Mouse (Mus musculus): Measurements from ENCODE around the gene Pfkm. TPM values are rescaled to one million over a fixed set of nuclear protein-coding genes. Genes with fewer than 3 reads are reported as not detected.

Gene Pfkm
- polyA plus RNA-seq, 1 experiment: 4.8 TPM

DNA sequence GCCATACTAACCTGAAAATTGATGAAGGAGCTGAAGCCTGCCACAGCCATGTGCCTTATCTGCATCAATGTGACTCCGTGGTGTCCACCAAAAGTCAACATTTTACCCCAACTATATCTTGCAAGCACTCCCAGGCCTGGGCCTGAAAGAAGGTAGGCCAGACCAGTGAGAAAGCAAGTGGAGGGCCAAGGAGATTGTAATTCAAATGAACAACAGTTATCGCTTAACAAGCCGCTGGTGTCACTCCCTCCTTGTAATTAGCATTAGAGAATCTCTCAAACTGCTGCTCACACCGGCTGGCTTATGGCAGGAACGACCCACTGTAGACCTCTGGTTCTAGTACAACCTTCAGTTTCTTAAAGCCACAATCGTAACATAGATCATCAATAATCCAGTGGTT, 15.5 kb upstream of the Pfkm start:
- Histone ChIP-seq H3K4me1 (ENCODE audit: control insufficient read depth, insufficient read depth, insufficient read length, low read length) (no peaks in the 10 kb centered on the region), H3K27ac (ENCODE audit: insufficient read depth, low read depth, low read length) (no peak overlapping the region), H3K36me3 (ENCODE audit: control insufficient read depth, insufficient read depth, low read length) (peaks cover 54% of the 10 kb centered on the region), H3K4me3 (ENCODE audit: low read depth, low read length) (no peak overlapping the region), H3K27me3 (ENCODE audit: control insufficient read depth, insufficient read depth, low read length) (no peaks in the 10 kb centered on the region)
- TF ChIP-seq CTCF (IDR thresholded peaks at IDR 0.05; ENCODE audit: extremely low read depth, insufficient read length, insufficient replicate concordance, low read depth, low read length) (no peak), POLR2A (IDR thresholded peaks at IDR 0.05; ENCODE audit: low read depth, low read length) (no peak)
- WGBS: 92% methylated on average over 6 of the region's 6 CpGs

DNA sequence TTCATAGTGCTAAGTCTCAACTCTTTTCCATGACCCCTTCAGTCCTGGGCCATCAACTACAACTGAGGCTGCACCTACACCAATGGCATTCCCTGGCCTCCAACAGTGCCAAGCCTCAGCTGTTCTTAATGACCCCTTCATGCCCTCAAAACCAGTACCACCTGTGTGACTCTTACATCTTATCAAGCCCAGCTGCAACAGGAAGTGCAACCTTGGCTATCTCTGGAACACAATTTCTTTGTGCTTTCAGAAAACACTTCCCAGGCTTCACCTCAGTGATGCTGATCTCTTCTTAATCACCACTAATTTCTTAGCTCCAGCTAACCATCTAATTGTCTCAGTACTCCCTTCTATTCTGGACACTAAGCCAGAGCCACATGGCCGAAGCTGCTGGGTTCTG, 3.5 kb upstream of the Pfkm start:
- Histone ChIP-seq H3K36me3 (ENCODE audit: control insufficient read depth, insufficient read depth, low read length) (peaks cover 14% of the 10 kb centered on the region), H3K4me3 (ENCODE audit: low read depth, low read length) (no peak overlapping the region), H3K4me1 (ENCODE audit: control insufficient read depth, insufficient read depth, insufficient read length, low read length) (no peaks in the 10 kb centered on the region), H3K27me3 (ENCODE audit: control insufficient read depth, insufficient read depth, low read length) (no peaks in the 10 kb centered on the region), H3K27ac (ENCODE audit: insufficient read depth, low read depth, low read length) (peak overlapping the region; percentile 24; the same call in 1 of the 2 replicates)
- WGBS: 63% methylated on average over 1 of the region's 1 CpGs
- TF ChIP-seq CTCF (IDR thresholded peaks at IDR 0.05; ENCODE audit: extremely low read depth, insufficient read length, insufficient replicate concordance, low read depth, low read length): no peak

DNA sequence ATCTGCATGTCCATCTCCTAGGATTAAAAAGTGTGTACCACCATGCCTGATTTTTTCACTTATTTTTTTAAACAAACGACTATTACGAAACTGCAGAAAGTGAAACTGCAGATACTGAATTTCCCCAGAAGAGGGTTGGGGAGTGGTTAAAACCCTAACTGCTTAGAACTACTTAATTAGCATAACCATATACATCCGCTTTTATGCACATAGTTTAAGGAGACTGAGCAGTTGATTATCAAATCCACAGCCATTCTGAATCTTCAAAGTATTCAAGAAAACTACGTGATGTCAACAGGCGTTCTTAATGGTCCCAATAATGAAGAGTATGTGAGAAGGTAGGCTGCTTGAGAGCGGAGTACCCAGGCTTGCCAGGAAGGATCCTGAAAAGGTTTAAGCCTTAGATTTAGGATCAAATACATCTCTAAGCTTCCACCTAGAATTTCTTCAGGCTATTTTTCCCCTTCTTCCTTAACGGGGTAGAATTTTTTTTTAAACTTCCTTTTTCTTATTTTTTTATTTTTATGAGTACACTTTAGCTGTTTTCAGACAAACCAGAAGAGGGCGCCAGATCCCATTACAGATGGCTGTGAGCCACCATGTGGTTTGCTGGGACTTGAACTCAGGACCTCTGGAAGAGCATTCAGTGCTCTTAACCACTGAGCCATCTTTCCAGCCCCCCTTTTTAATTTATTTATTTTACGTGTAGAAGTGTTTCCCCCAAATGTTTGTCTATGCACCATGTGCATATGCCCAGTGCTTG, 2.8 kb upstream of the Pfkm start:
- peaks cover 10% of the 10 kb centered on the region for H3K36me3 ChIP-seq (ENCODE audit: control insufficient read depth, insufficient read depth, low read length)
- WGBS: 52% methylated on average over 9 of the region's 9 CpGs
- no peak for TF ChIP-seq POLR2A (IDR thresholded peaks at IDR 0.05; ENCODE audit: low read depth, low read length)
- peak; percentile 64; the same call in 1 of the 2 replicates for TF ChIP-seq CTCF (IDR thresholded peaks at IDR 0.05; ENCODE audit: extremely low read depth, insufficient read length, insufficient replicate concordance, low read depth, low read length)
- no peaks in the 10 kb centered on the region for H3K27me3 ChIP-seq (ENCODE audit: control insufficient read depth, insufficient read depth, low read length)
- H3K4me1 ChIP-seq (ENCODE audit: control insufficient read depth, insufficient read depth, insufficient read length, low read length): no peaks in the 10 kb centered on the region
- H3K4me3 ChIP-seq (ENCODE audit: low read depth, low read length): no peak overlapping the region
- H3K27ac ChIP-seq (ENCODE audit: insufficient read depth, low read depth, low read length): peak overlapping the region; percentile 47; the same call in 1 of the 2 replicates

DNA sequence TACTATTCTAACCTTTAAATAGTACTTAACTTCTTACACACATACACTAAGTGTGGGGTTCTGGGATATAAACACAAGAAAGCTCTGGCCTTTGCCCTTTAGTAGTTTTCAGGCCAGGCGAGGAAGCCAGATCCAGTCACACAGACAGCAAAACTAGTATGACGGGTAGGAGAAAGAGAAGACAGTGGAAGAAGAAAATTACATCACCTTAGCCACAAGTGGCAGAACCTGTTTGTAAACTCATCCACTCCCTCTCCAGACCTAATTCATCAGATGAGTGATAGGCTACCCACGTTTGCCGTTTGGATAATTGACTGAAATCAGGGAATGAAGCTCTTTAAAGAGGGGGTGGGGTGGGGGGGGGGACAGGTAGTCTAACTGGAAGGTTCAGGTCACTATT, 548 bp upstream of the Pfkm start:
- Histone ChIP-seq H3K27me3 (ENCODE audit: control insufficient read depth, insufficient read depth, low read length) (no peaks in the 10 kb centered on the region), H3K4me1 (ENCODE audit: control insufficient read depth, insufficient read depth, insufficient read length, low read length) (no peaks in the 10 kb centered on the region), H3K4me3 (ENCODE audit: low read depth, low read length) (no peak overlapping the region), H3K36me3 (ENCODE audit: control insufficient read depth, insufficient read depth, low read length) (no peaks in the 10 kb centered on the region), H3K27ac (ENCODE audit: insufficient read depth, low read depth, low read length) (no peak overlapping the region)
- WGBS: 3% methylated on average over 4 of the region's 4 CpGs
- TF ChIP-seq POLR2A (IDR thresholded peaks at IDR 0.05; ENCODE audit: low read depth, low read length) (no peak), CTCF (IDR thresholded peaks at IDR 0.05; ENCODE audit: extremely low read depth, insufficient read length, insufficient replicate concordance, low read depth, low read length) (no peak)

DNA sequence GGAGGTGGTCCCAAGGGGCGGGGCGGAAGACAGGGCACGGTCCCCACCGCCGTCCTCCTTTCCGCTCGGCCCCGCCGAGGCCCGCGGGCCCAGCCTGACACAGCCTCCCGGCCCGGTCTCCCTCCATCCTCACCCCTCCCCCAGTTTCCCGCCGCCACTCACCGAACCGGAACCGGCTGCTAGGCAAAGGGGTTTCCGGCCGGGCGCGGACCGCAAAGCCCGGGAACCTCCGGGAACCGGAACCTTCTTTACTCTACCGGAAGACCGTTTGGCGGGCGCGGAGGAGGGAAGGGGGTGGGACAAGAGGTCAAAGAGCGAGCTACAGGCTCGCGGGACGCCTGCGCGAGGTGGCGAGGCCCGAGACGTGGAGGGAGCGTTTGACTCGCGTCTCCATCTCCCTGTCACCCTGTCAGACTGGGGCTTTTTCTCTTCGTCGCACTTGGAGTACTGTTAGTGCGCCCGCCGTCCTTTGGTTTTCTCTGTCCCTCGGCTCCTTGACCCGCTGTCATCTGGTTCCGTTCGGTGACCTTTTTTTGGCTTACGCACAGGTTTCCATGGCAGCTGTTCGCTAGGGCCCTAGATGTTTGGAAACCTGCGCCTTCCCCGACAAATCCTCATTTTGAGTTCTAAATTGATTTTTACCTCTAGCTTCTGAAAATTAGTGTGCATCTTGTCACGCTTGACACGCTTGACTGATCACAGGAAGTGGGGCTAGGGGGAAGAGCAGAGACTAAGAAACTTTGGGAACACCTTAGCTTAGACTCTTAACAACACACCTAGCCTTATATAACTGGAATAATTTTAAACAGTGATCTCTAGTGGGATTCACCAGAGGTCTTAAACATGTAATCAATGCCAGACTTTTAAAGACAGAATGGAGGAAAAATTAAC, 977 bp downstream of the Pfkm start, which contains the start of gene Senp1:
Senp1 (minus strand) TSS at position 624 of the 891 bp plus-strand sequence.
- Histone ChIP-seq H3K27me3 (ENCODE audit: control insufficient read depth, insufficient read depth, low read length) (no peaks in the 10 kb centered on the region), H3K4me1 (ENCODE audit: control insufficient read depth, insufficient read depth, insufficient read length, low read length) (no peaks in the 10 kb centered on the region), H3K4me3 (ENCODE audit: low read depth, low read length) (peak within 1 kb of the TSS; percentile 95), H3K27ac (ENCODE audit: insufficient read depth, low read depth, low read length) (peak within 1 kb of the TSS; percentile 98), H3K36me3 (ENCODE audit: control insufficient read depth, insufficient read depth, low read length) (no peaks in the 10 kb centered on the region)
- WGBS: under 1% methylated on average over 58 of the region's 58 CpGs
- no peak for TF ChIP-seq CTCF (IDR thresholded peaks at IDR 0.05; ENCODE audit: extremely low read depth, insufficient read length, insufficient replicate concordance, low read depth, low read length)
- TF ChIP-seq POLR2A (IDR thresholded peaks at IDR 0.05; ENCODE audit: low read depth, low read length): peak; percentile 78; the same call in 1 of the 2 replicates

DNA sequence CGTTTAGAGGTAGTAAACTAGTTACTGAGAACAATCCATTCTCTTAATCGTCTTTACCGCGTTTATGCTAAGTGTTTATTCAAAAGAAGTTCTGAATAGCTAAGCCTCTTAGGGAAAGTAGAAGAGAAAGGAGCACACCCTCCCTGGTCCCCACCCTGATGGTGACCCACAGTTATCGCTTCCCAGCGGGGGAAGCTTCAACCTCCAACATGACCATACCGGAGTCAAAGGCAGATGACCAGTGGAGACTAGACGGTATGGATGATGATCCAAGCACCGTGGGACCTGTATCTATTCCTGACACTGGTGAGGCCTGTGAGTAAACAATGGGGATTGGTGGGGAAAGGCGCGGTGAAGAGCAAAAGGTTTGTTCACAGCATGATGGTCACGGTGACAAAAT, 2.5 kb downstream of the Pfkm start:
- Histone ChIP-seq H3K36me3 (ENCODE audit: control insufficient read depth, insufficient read depth, low read length) (no peaks in the 10 kb centered on the region), H3K27me3 (ENCODE audit: control insufficient read depth, insufficient read depth, low read length) (no peaks in the 10 kb centered on the region), H3K4me3 (ENCODE audit: low read depth, low read length) (no peak overlapping the region), H3K4me1 (ENCODE audit: control insufficient read depth, insufficient read depth, insufficient read length, low read length) (no peaks in the 10 kb centered on the region), H3K27ac (ENCODE audit: insufficient read depth, low read depth, low read length) (no peak overlapping the region)
- 91% methylated on average over 12 of the region's 12 CpGs for WGBS
- TF ChIP-seq POLR2A (IDR thresholded peaks at IDR 0.05; ENCODE audit: low read depth, low read length) (no peak), CTCF (IDR thresholded peaks at IDR 0.05; ENCODE audit: extremely low read depth, insufficient read length, insufficient replicate concordance, low read depth, low read length) (no peak)

DNA sequence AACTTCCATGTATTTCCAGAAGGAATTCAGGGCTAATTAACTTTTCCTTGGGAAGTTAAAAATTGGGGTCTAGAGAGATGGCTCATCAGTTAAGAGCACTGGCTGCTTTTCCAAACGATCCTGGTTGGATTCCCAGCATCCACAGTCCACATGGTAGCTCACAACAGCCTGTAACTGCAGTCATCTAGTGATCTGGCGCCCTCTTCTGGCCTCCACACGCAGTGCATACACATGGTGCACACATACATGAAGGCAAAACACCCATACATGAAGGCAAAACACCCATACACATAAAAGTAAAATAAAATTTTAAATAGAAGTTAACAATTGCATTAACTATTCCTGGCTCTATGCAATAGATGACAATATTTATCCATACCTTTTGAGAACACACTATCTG, 4.6 kb downstream of the Pfkm start:
- WGBS: 66% methylated on average over 3 of the region's 3 CpGs

More for the DNA sequence above, 4.6 kb downstream of the Pfkm start:
- H3K4me1 ChIP-seq (ENCODE audit: control insufficient read depth, insufficient read depth, insufficient read length, low read length): no peaks in the 10 kb centered on the region
- H3K4me3 ChIP-seq (ENCODE audit: low read depth, low read length): no peak overlapping the region
- no peaks in the 10 kb centered on the region for H3K36me3 ChIP-seq (ENCODE audit: control insufficient read depth, insufficient read depth, low read length)
- no peaks in the 10 kb centered on the region for H3K27me3 ChIP-seq (ENCODE audit: control insufficient read depth, insufficient read depth, low read length)
- H3K27ac ChIP-seq (ENCODE audit: insufficient read depth, low read depth, low read length): no peak overlapping the region
- no peak for TF ChIP-seq CTCF (IDR thresholded peaks at IDR 0.05; ENCODE audit: extremely low read depth, insufficient read length, insufficient replicate concordance, low read depth, low read length)
- TF ChIP-seq POLR2A (IDR thresholded peaks at IDR 0.05; ENCODE audit: low read depth, low read length): no peak

All from small intestine, adult 2 months (tissue).